In genomic region chr7:79318110-79318801, GRCm38 (mm10) we compare ENCODE assay signal across 14 mouse cellular contexts. TPM values are rescaled to one million over a fixed set of nuclear protein-coding genes. Genes with fewer than 3 reads are reported as not detected.
DNase-seq lines count a peak whose midpoint lies in the region; ATAC-seq lines count a peak whose summit lies in the region.
"Had no signal": no experiment of that assay in that cellular context is flagged by ENCODE, and none has a peak within 500 bp of the region (broad histone marks: within the 10 kb centered on the region; RNA-seq: fewer than 3 reads in every experiment).

No protein-coding gene starts in this region.

- H3K4me1 ChIP-seq in forebrain, embryonic 15.5 days, result peaks cover 59% of the 10 kb centered on the region
- peaks cover 65% of the 10 kb centered on the region for H3K4me1 ChIP-seq in forebrain, embryonic 13.5 days
- H3K4me1 ChIP-seq in lung, embryonic 16.5 days (replicated peaks; ENCODE audit: control insufficient read depth, insufficient read depth, low read length), result peaks cover 25% of the 10 kb centered on the region
- peaks cover 59% of the 10 kb centered on the region for H3K4me1 ChIP-seq in embryonic facial prominence, embryonic 12.5 days

- 0 out of 2 replicates have a peak overlapping the region, but pooled peaks have one; percentile 28 for H3K27ac ChIP-seq in forebrain, embryonic 15.5 days (replicated peaks)
- H3K27ac ChIP-seq in forebrain, embryonic 13.5 days, result no peak overlapping the region
- H3K27ac ChIP-seq in lung, embryonic 16.5 days (ENCODE audit: low read length), result peak overlapping the region; percentile 36
- H3K27ac ChIP-seq in embryonic facial prominence, embryonic 12.5 days, result peak overlapping the region; percentile 74

- H3K4me3 ChIP-seq in forebrain, embryonic 15.5 days, result no peak overlapping the region
- H3K4me3 ChIP-seq in forebrain, embryonic 13.5 days, result no peak overlapping the region
- H3K4me3 ChIP-seq in lung, embryonic 16.5 days (ENCODE audit: low read length), result no peak overlapping the region
- H3K4me3 ChIP-seq in embryonic facial prominence, embryonic 12.5 days, result no peak overlapping the region
- H3K4me3 ChIP-seq: heart, embryonic 12.5 days; megakaryocyte, embryonic 14.5 days had no signal

- WGBS in forebrain, embryonic 15.5 days, result 60% methylated on average over 13 of the region's 13 CpGs
- WGBS in forebrain, embryonic 13.5 days, result 60% methylated on average over 13 of the region's 13 CpGs
- 49% methylated on average over 13 of the region's 13 CpGs for WGBS in lung, embryonic 16.5 days
- 20% methylated on average over 13 of the region's 13 CpGs for WGBS in embryonic facial prominence, embryonic 12.5 days

- no peak for ATAC-seq in forebrain, embryonic 15.5 days (replicated peaks)
- no peak for ATAC-seq in forebrain, embryonic 13.5 days
- 0 out of 2 replicates have a peak, but pooled peaks have one; percentile 16 for ATAC-seq in lung, embryonic 16.5 days (ENCODE audit: low read depth)
- peak; percentile 39; the same call in 1 of the 2 replicates for ATAC-seq in embryonic facial prominence, embryonic 12.5 days (ENCODE audit: insufficient number of reproducible peaks, insufficient read depth, low FRiP score, low TSS enrichment)
- 0 out of 2 replicates have a peak, but pooled peaks have one; percentile 5 for ATAC-seq in megakaryocyte progenitor cell, adult 5-6 weeks (replicated peaks; ENCODE audit: poor library complexity)
- ATAC-seq: forebrain, postnatal 0 days; intestine, postnatal 0 days had no signal

- H3K4me2 ChIP-seq in forebrain, embryonic 15.5 days (replicated peaks), result no peak overlapping the region
- no peak overlapping the region for H3K4me2 ChIP-seq in forebrain, embryonic 13.5 days
- no peak overlapping the region for H3K4me2 ChIP-seq in lung, embryonic 16.5 days (ENCODE audit: low read depth, low read length)
- H3K4me2 ChIP-seq in embryonic facial prominence, embryonic 12.5 days (replicated peaks), result peak overlapping the region; percentile 21; the same call in 1 of the 2 replicates
- H3K4me2 ChIP-seq: heart, embryonic 12.5 days had no signal

- no peak for DNase-seq in lung, postnatal 10 days
- DNase-seq in thymus, postnatal 36 days, result no peak
- no peak for DNase-seq in ovary, postnatal 36 days (ENCODE audit: low spot score)
- DNase-seq: cerebellum, adult 8-10 months; forebrain, postnatal 0 days; liver had no signal

- no peaks in the 10 kb centered on the region for H3K9me3 ChIP-seq in forebrain, embryonic 15.5 days
- no peaks in the 10 kb centered on the region for H3K9me3 ChIP-seq in forebrain, embryonic 13.5 days (replicated peaks)
- no peaks in the 10 kb centered on the region for H3K9me3 ChIP-seq in lung, embryonic 16.5 days (ENCODE audit: control insufficient read depth, low read length)
- no peaks in the 10 kb centered on the region for H3K9me3 ChIP-seq in embryonic facial prominence, embryonic 12.5 days
- H3K9me3 ChIP-seq: heart, embryonic 12.5 days; megakaryocyte, embryonic 14.5 days had no signal

- H3K9ac ChIP-seq in forebrain, embryonic 15.5 days (replicated peaks), result no peak overlapping the region
- no peak overlapping the region for H3K9ac ChIP-seq in forebrain, embryonic 13.5 days
- no peak overlapping the region for H3K9ac ChIP-seq in lung, embryonic 16.5 days (ENCODE audit: low read length)
- H3K9ac ChIP-seq in embryonic facial prominence, embryonic 12.5 days, result no peak overlapping the region
- H3K9ac ChIP-seq: forebrain, postnatal 0 days; heart, embryonic 12.5 days had no signal

- no peaks in the 10 kb centered on the region for H3K36me3 ChIP-seq in forebrain, embryonic 15.5 days
- H3K36me3 ChIP-seq in forebrain, embryonic 13.5 days (ENCODE audit: poor library complexity, severe bottlenecking), result no peaks in the 10 kb centered on the region
- no peaks in the 10 kb centered on the region for H3K36me3 ChIP-seq in lung, embryonic 16.5 days (ENCODE audit: control insufficient read depth, insufficient read depth, low read length)
- no peaks in the 10 kb centered on the region for H3K36me3 ChIP-seq in embryonic facial prominence, embryonic 12.5 days
- H3K36me3 ChIP-seq: heart, embryonic 12.5 days had no signal

- no peaks in the 10 kb centered on the region for H3K27me3 ChIP-seq in forebrain, embryonic 15.5 days
- H3K27me3 ChIP-seq in forebrain, embryonic 13.5 days, result no peaks in the 10 kb centered on the region
- no peaks in the 10 kb centered on the region for H3K27me3 ChIP-seq in lung, embryonic 16.5 days (ENCODE audit: control insufficient read depth, insufficient read depth, low read depth, low read length)
- no peaks in the 10 kb centered on the region for H3K27me3 ChIP-seq in embryonic facial prominence, embryonic 12.5 days
- H3K27me3 ChIP-seq: heart, embryonic 12.5 days had no signal

RNA-seq across cellular contexts. Expression of gene Abhd2, which starts 45.3 kb away (rescaled TPM):
- polyA plus RNA-seq in forebrain, embryonic 15.5 days (2015; fragmentation: Nextera tagmentation; extraction: Ambion mirVana), result 23.1 and 24.0 TPM in 2 replicates
- 16.9 and 17.3 TPM in 2 replicates for polyA plus RNA-seq in forebrain, embryonic 13.5 days (2015; fragmentation: Nextera tagmentation; extraction: Ambion mirVana)
- 22.8 and 24.9 TPM in 2 replicates for polyA plus RNA-seq in lung, embryonic 16.5 days (2015; fragmentation: Nextera tagmentation; extraction: Ambion mirVana)
- polyA plus RNA-seq in embryonic facial prominence, embryonic 12.5 days (2016; fragmentation: Nextera tagmentation; extraction: Ambion mirVana), result 11.0 and 11.9 TPM in 2 replicates
- total RNA-seq in megakaryocyte progenitor cell, adult 5-6 weeks (2015), result 58.0 and 60.4 TPM in 2 replicates
- total RNA-seq in megakaryocyte progenitor cell, adult 5-6 weeks (2017), result 28.3 and 30.2 TPM in 2 replicates

Comparison
In these comparisons a context has a peak if more than half of its experiments do, and no peak if none do; other contexts are left out.
1. ATAC-seq: peak in lung, embryonic 16.5 days (single experiment), embryonic facial prominence, embryonic 12.5 days (single experiment) and megakaryocyte progenitor cell, adult 5-6 weeks (single experiment); none in forebrain, embryonic 15.5 days (single experiment) and forebrain, embryonic 13.5 days (single experiment).